Mouse (Mus musculus) brain, embryonic 14.5 days (tissue): ENCODE data around the gene Celsr1.

Source experiments
- CTCF ChIP-seq: fragments of 200-500 bp; IDR thresholded peaks from 2 replicates; pipeline ENCODE4 v1.5.1; 2012; ENCODE audit warnings: inconsistent platforms, mild to moderate bottlenecking, moderate library complexity, borderline replicate concordance; ENCODE audit not compliant: insufficient read depth, insufficient read length; ENCODE audit errors: extremely low read depth
- POLR2A ChIP-seq: fragments of 200-500 bp; IDR thresholded peaks from 2 replicates; pipeline ENCODE4 v1.6.1; 2012; ENCODE audit warnings: mild to moderate bottlenecking, inconsistent platforms, borderline replicate concordance; ENCODE audit not compliant: poor library complexity, insufficient read depth, insufficient read length, severe bottlenecking; ENCODE audit errors: extremely low read depth

DNA sequence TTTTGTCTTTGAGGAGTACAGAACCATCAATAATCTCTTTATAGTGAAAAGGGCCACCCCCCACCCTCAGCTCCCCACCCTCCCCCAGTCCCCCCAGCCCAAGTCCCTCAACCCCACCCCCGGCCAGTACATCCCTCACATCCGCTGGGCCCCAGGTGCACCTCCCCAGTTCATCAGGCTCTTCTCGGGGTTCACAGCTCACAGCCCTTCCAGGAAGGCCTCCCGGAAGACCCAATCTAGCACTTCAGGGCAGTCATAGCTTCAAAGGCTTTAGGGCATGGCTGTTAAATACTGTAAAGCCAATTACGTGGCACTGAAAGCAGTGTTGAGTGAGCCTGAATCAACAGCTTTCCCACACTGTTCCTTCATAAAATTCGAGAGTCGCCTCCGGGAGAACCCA is 5.7 kb downstream of the Celsr1 start:
- no peak for TF ChIP-seq CTCF
- no peak for TF ChIP-seq POLR2A
